30 mouse cellular contexts compared by ENCODE assay signal in genomic region chr17:84601805-84602204, GRCm38 (mm10). TPM values are rescaled to one million over a fixed set of nuclear protein-coding genes. Genes with fewer than 3 reads are reported as not detected.
A peak's percentile ranks its signal among the peaks of the same experiment; 100 is the strongest.
DNase-seq lines count a peak whose midpoint lies in the region; ATAC-seq and TF ChIP-seq lines count a peak whose summit lies in the region.
"Had no signal": no experiment of that assay in that cellular context is flagged by ENCODE, and none has a peak within 500 bp of the region (broad histone marks: within the 10 kb centered on the region; RNA-seq: fewer than 3 reads in every experiment).

No protein-coding gene starts in this region.

- ATAC-seq in cerebellum, adult (ENCODE audit: insufficient number of reproducible peaks, low FRiP score, low TSS enrichment) = peak; percentile 91
- ATAC-seq in stomach, postnatal 0 days (ENCODE audit: low FRiP score, low TSS enrichment) = no peak
- ATAC-seq in midbrain, embryonic 11.5 days (ENCODE audit: low FRiP score) = no peak
- ATAC-seq in forebrain, embryonic 14.5 days = no peak
- ATAC-seq: activated CD4-positive, CD25-positive, alpha-beta regulatory T cell, adult 4 months; hindbrain, postnatal 0 days; intestine, embryonic 16.5 days had no signal

- no peak overlapping the region for H3K4me2 ChIP-seq in stomach, postnatal 0 days (replicated peaks; ENCODE audit: low read depth)
- H3K4me2 ChIP-seq in midbrain, embryonic 11.5 days = no peak overlapping the region
- H3K4me2 ChIP-seq in forebrain, embryonic 14.5 days (ENCODE audit: low read length) = no peak overlapping the region
- H3K4me2 ChIP-seq: embryonic facial prominence, embryonic 13.5 days; forebrain, embryonic 12.5 days; heart, embryonic 12.5 days; liver, embryonic 13.5 days; neural tube, embryonic 12.5 days had no signal

- no peaks in the 10 kb centered on the region for H3K27me3 ChIP-seq in stomach, postnatal 0 days (ENCODE audit: control insufficient read depth, insufficient read depth, low read length)
- H3K27me3 ChIP-seq in midbrain, embryonic 11.5 days (ENCODE audit: control insufficient read depth, insufficient read depth, low read length) = no peaks in the 10 kb centered on the region
- H3K27me3 ChIP-seq in forebrain, embryonic 14.5 days (replicated peaks; ENCODE audit: control insufficient read depth, insufficient read depth, low read length) = no peaks in the 10 kb centered on the region
- H3K27me3 ChIP-seq: embryonic facial prominence, embryonic 13.5 days; forebrain, embryonic 12.5 days; heart, embryonic 12.5 days; liver, embryonic 13.5 days; neural tube, embryonic 12.5 days had no signal

- no peak overlapping the region for H3K27ac ChIP-seq in stomach, postnatal 0 days (replicated peaks)
- H3K27ac ChIP-seq in midbrain, embryonic 11.5 days (ENCODE audit: low read depth, low read length) = no peak overlapping the region
- H3K27ac ChIP-seq in forebrain, embryonic 14.5 days (ENCODE audit: low read depth, low read length) = no peak overlapping the region
- H3K27ac ChIP-seq: embryonic facial prominence, embryonic 13.5 days; forebrain, embryonic 12.5 days; hindbrain, embryonic 10.5 days; hindbrain, postnatal 0 days; liver, embryonic 13.5 days; neural tube, embryonic 12.5 days had no signal

- no peak for TF ChIP-seq CTCF in stomach, postnatal 0 days (IDR thresholded peaks at IDR 0.05; ENCODE audit: low read depth)

- no peaks in the 10 kb centered on the region; the same call in 1 of the 2 replicates for H3K36me3 ChIP-seq in stomach, postnatal 0 days (ENCODE audit: control insufficient read depth, insufficient read depth, low read length)
- no peaks in the 10 kb centered on the region for H3K36me3 ChIP-seq in midbrain, embryonic 11.5 days (ENCODE audit: control insufficient read depth, insufficient read depth, low read length)
- no peaks in the 10 kb centered on the region for H3K36me3 ChIP-seq in forebrain, embryonic 14.5 days (ENCODE audit: control insufficient read depth, insufficient read depth, low read length)
- H3K36me3 ChIP-seq: forebrain, embryonic 12.5 days; heart, embryonic 12.5 days; hindbrain, embryonic 10.5 days; liver, embryonic 13.5 days; neural tube, embryonic 12.5 days had no signal

- no peak for DNase-seq in cerebellum, postnatal 4 days (ENCODE audit: low spot score in 2 of 2)
- DNase-seq in layer of hippocampus, adult 9-11 months = peak; percentile 49
- DNase-seq in layer of hippocampus, postnatal 10 days (ENCODE audit: low spot score in 2 of 2) = no peak
- DNase-seq in cerebellum, postnatal 25 days = peak; percentile 31 to 55
- DNase-seq in stomach, postnatal 0 days (ENCODE audit: low spot score) = peak; percentile 1
- no peak for DNase-seq in midbrain, embryonic 11.5 days (ENCODE audit: low spot score, missing footprints)
- DNase-seq in forebrain, embryonic 14.5 days (ENCODE audit: low spot score) = no peak
- DNase-seq: adrenal gland, adult 8-10 months; embryo, embryonic 11 days; gastrocnemius, postnatal 10 days; heart, postnatal 10 days; kidney, postnatal 4 days; liver, embryonic 13.5 days; lung, adult 2 months; lung, postnatal 14 days; midbrain, embryonic 14.5 days; retina, postnatal 1 day; right cerebral cortex, postnatal 25 days; spleen, adult 18-20 months; thymus, postnatal 14 days had no signal

- WGBS in stomach, postnatal 0 days = 93% methylated on average over 5 of the region's 5 CpGs
- 92% methylated on average over 5 of the region's 5 CpGs for WGBS in midbrain, embryonic 11.5 days
- 91% methylated on average over 5 of the region's 5 CpGs for WGBS in forebrain, embryonic 14.5 days

- H3K9ac ChIP-seq in stomach, postnatal 0 days (ENCODE audit: low read length) = no peak overlapping the region
- no peak overlapping the region for H3K9ac ChIP-seq in midbrain, embryonic 11.5 days (ENCODE audit: low read length)
- H3K9ac ChIP-seq in forebrain, embryonic 14.5 days (ENCODE audit: low read length) = no peak overlapping the region
- H3K9ac ChIP-seq: embryonic facial prominence, embryonic 13.5 days; forebrain, embryonic 12.5 days; heart, embryonic 12.5 days; liver, embryonic 13.5 days; neural tube, embryonic 12.5 days had no signal

- H3K4me1 ChIP-seq in stomach, postnatal 0 days (replicated peaks; ENCODE audit: control insufficient read depth, insufficient read depth) = no peaks in the 10 kb centered on the region
- no peaks in the 10 kb centered on the region for H3K4me1 ChIP-seq in midbrain, embryonic 11.5 days (ENCODE audit: control insufficient read depth, insufficient read depth, low read length)
- H3K4me1 ChIP-seq in forebrain, embryonic 14.5 days (ENCODE audit: control insufficient read depth, insufficient read depth, low read length) = 0 out of 2 replicates have a peak, but pooled peaks cover under 1% of the 10 kb centered on the region
- H3K4me1 ChIP-seq: liver, embryonic 13.5 days; neural tube, embryonic 12.5 days had no signal

- no peak for TF ChIP-seq EP300 in stomach, postnatal 0 days (optimal IDR thresholded peaks at IDR 0.05)

- H3K9me3 ChIP-seq in stomach, postnatal 0 days (ENCODE audit: control insufficient read depth, low read length) = no peaks in the 10 kb centered on the region
- H3K9me3 ChIP-seq in midbrain, embryonic 11.5 days (ENCODE audit: control insufficient read depth, low read length) = no peaks in the 10 kb centered on the region
- no peaks in the 10 kb centered on the region for H3K9me3 ChIP-seq in forebrain, embryonic 14.5 days (replicated peaks; ENCODE audit: control insufficient read depth, low read length)
- H3K9me3 ChIP-seq: embryonic facial prominence, embryonic 13.5 days; forebrain, embryonic 12.5 days; heart, embryonic 12.5 days; hindbrain, embryonic 10.5 days; liver, embryonic 13.5 days; neural tube, embryonic 12.5 days had no signal

- H3K4me3 ChIP-seq in stomach, postnatal 0 days (ENCODE audit: low read depth, low read length) = no peak overlapping the region
- no peak overlapping the region for H3K4me3 ChIP-seq in midbrain, embryonic 11.5 days (ENCODE audit: low read depth, low read length)
- no peak overlapping the region for H3K4me3 ChIP-seq in forebrain, embryonic 14.5 days (ENCODE audit: low read depth, low read length)
- H3K4me3 ChIP-seq: embryonic facial prominence, embryonic 13.5 days; erythroblast, embryonic 14.5 days; forebrain, embryonic 12.5 days; heart, embryonic 12.5 days; hindbrain, embryonic 10.5 days; liver, embryonic 13.5 days; neural tube, embryonic 12.5 days had no signal

RNA-seq across cellular contexts. Expression of gene Dync2li1, which starts 24.5 kb away (rescaled TPM):
- total RNA-seq in layer of hippocampus, postnatal 10 days (2021) = 10 to 100 TPM; 21.9 to 23.9 TPM
- 13.3 and 14.0 TPM in 2 replicates for polyA plus RNA-seq in stomach, postnatal 0 days (2015; fragmentation: Nextera tagmentation; extraction: Ambion mirVana)
- polyA plus RNA-seq in midbrain, embryonic 11.5 days (2014; fragmentation: Nextera tagmentation; extraction: Ambion mirVana) = 36.9 and 37.1 TPM in 2 replicates
- 42.5 and 43.3 TPM in 2 replicates for polyA plus RNA-seq in forebrain, embryonic 14.5 days (2014; fragmentation: Nextera tagmentation; extraction: Ambion mirVana)
- polyA plus RNA-seq: erythroblast, embryonic 14.5 days had no signal

Comparison
In these comparisons a context has a peak if more than half of its experiments do, and no peak if none do; other contexts are left out.
1. DNase-seq: peak in layer of hippocampus, adult 9-11 months (single experiment), cerebellum, postnatal 25 days (2 of 2) and stomach, postnatal 0 days (single experiment); none in cerebellum, postnatal 4 days (0 of 2), layer of hippocampus, postnatal 10 days (0 of 2), midbrain, embryonic 11.5 days (single experiment) and forebrain, embryonic 14.5 days (single experiment).